Mouse (Mus musculus): ENCODE measurements around the gene Rbbp8nl. TPM values are rescaled to one million over a fixed set of nuclear protein-coding genes. Genes with fewer than 3 reads are reported as not detected.

Gene Rbbp8nl
- polyA plus RNA-seq, 1 experiment from 2014 or later: 0.84 TPM

GRCm38 (mm10) chr2:180300252-180300651, 10.6 kb upstream of the Rbbp8nl start:
- DNase-seq (ENCODE audit: low spot score): no peak

DNA sequence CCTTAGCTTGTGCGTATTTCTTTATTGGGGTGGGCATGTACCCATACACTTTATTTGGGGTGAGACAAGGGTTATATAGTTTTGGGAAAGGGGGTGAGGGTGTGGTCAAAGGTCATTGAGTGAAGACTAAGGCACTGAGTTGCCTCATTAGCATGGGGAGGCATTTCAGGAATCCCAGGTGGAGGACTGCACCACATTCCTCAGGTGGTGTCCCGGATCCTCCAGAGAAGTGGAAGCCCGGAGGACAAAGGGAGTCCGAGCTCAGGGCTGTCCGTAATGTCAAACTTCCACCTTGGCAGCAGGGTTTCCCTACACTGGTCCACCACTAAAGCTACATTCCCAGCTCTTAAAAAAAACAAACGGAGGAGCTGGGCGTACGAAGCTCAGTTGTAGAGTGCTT, 3.2 kb upstream of the Rbbp8nl start:
- Histone ChIP-seq H3K27me3 (replicated peaks; ENCODE audit: control insufficient read depth, insufficient read depth, low read length) (no peaks in the 10 kb centered on the region), H3K9ac (ENCODE audit: low read depth, low read length) (no peak overlapping the region), H3K9me3 (ENCODE audit: control insufficient read depth, low read length) (no peaks in the 10 kb centered on the region), H3K4me2 (ENCODE audit: low read depth, low read length) (no peak overlapping the region), H3K4me1 (ENCODE audit: control insufficient read depth, insufficient read depth, low read length) (no peaks in the 10 kb centered on the region), H3K4me3 (ENCODE audit: low read depth, low read length) (no peak overlapping the region), H3K27ac (replicated peaks; ENCODE audit: low read depth, low read length) (no peak overlapping the region), H3K36me3 (ENCODE audit: control insufficient read depth, insufficient read depth, low read length) (no peaks in the 10 kb centered on the region)
- no peak for DNase-seq (ENCODE audit: low spot score)
- WGBS: 75% methylated on average over 8 of the region's 8 CpGs
- ATAC-seq (ENCODE audit: low read depth): no peak

More at GRCm38 (mm10) chr2:180300252-180300651, 10.6 kb upstream of the Rbbp8nl start:
- WGBS: 66% methylated on average over 2 of the region's 2 CpGs
- Histone ChIP-seq H3K9me3 (ENCODE audit: control insufficient read depth, low read length) (peaks cover 7% of the 10 kb centered on the region; the same call in 1 of the 2 replicates), H3K9ac (ENCODE audit: low read depth, low read length) (no peak overlapping the region), H3K36me3 (ENCODE audit: control insufficient read depth, insufficient read depth, low read length) (no peaks in the 10 kb centered on the region), H3K4me1 (ENCODE audit: control insufficient read depth, insufficient read depth, low read length) (no peaks in the 10 kb centered on the region), H3K4me3 (ENCODE audit: low read depth, low read length) (no peak overlapping the region), H3K4me2 (ENCODE audit: low read depth, low read length) (no peak overlapping the region), H3K27ac (replicated peaks; ENCODE audit: low read depth, low read length) (no peak overlapping the region), H3K27me3 (replicated peaks; ENCODE audit: control insufficient read depth, insufficient read depth, low read length) (no peaks in the 10 kb centered on the region)
- ATAC-seq (ENCODE audit: low read depth): no peak

- no peak overlapping the region for H3K27ac ChIP-seq (replicated peaks; ENCODE audit: low read depth, low read length)
- no peaks in the 10 kb centered on the region for H3K4me1 ChIP-seq (ENCODE audit: control insufficient read depth, insufficient read depth, low read length)
- H3K9ac ChIP-seq (ENCODE audit: low read depth, low read length): no peak overlapping the region
- no peaks in the 10 kb centered on the region for H3K36me3 ChIP-seq (ENCODE audit: control insufficient read depth, insufficient read depth, low read length)
- H3K27me3 ChIP-seq (replicated peaks; ENCODE audit: control insufficient read depth, insufficient read depth, low read length): no peaks in the 10 kb centered on the region
- H3K4me3 ChIP-seq (ENCODE audit: low read depth, low read length): no peak overlapping the region
- H3K4me2 ChIP-seq (ENCODE audit: low read depth, low read length): no peak overlapping the region
- DNase-seq (ENCODE audit: low spot score): no peak
- H3K9me3 ChIP-seq (ENCODE audit: control insufficient read depth, low read length): no peaks in the 10 kb centered on the region
- WGBS: 68% methylated on average over 4 of the region's 4 CpGs
- no peak for ATAC-seq (ENCODE audit: low read depth)
These were observed 2.3 kb upstream of the Rbbp8nl start for GRCm38 (mm10) chr2:180292026-180292425.

GRCm38 (mm10) chr2:180291566-180291965, 1.9 kb upstream of the Rbbp8nl start:
- DNase-seq (ENCODE audit: low spot score): no peak
- ATAC-seq (ENCODE audit: low read depth): no peak
- H3K9ac ChIP-seq (ENCODE audit: low read depth, low read length): no peak overlapping the region
- no peak overlapping the region; the same call in 1 of the 2 replicates for H3K27ac ChIP-seq (replicated peaks; ENCODE audit: low read depth, low read length)
- H3K4me1 ChIP-seq (ENCODE audit: control insufficient read depth, insufficient read depth, low read length): no peaks in the 10 kb centered on the region
- no peaks in the 10 kb centered on the region for H3K9me3 ChIP-seq (ENCODE audit: control insufficient read depth, low read length)
- WGBS: 81% methylated on average over 5 of the region's 5 CpGs
- H3K27me3 ChIP-seq (replicated peaks; ENCODE audit: control insufficient read depth, insufficient read depth, low read length): no peaks in the 10 kb centered on the region
- no peaks in the 10 kb centered on the region for H3K36me3 ChIP-seq (ENCODE audit: control insufficient read depth, insufficient read depth, low read length)
- H3K4me2 ChIP-seq (ENCODE audit: low read depth, low read length): no peak overlapping the region
- H3K4me3 ChIP-seq (ENCODE audit: low read depth, low read length): no peak overlapping the region

GRCm38 (mm10) chr2:180290503-180290902, 824 bp upstream of the Rbbp8nl start:
- Histone ChIP-seq H3K9me3 (ENCODE audit: control insufficient read depth, low read length) (no peaks in the 10 kb centered on the region), H3K4me1 (ENCODE audit: control insufficient read depth, insufficient read depth, low read length) (no peaks in the 10 kb centered on the region), H3K27ac (replicated peaks; ENCODE audit: low read depth, low read length) (no peak overlapping the region), H3K4me3 (ENCODE audit: low read depth, low read length) (no peak overlapping the region), H3K9ac (ENCODE audit: low read depth, low read length) (no peak overlapping the region), H3K36me3 (ENCODE audit: control insufficient read depth, insufficient read depth, low read length) (no peaks in the 10 kb centered on the region), H3K4me2 (ENCODE audit: low read depth, low read length) (no peak overlapping the region), H3K27me3 (replicated peaks; ENCODE audit: control insufficient read depth, insufficient read depth, low read length) (no peaks in the 10 kb centered on the region)
- WGBS: 55% methylated on average over 6 of the region's 6 CpGs
- DNase-seq (ENCODE audit: low spot score) (no peak), ATAC-seq (ENCODE audit: low read depth) (no peak)

GRCm38 (mm10) chr2:180288966-180289365, 713 bp downstream of the Rbbp8nl start:
- peak overlapping the region; percentile 77; the same call in 1 of the 2 replicates for H3K27ac ChIP-seq (replicated peaks; ENCODE audit: low read depth, low read length)
- peak overlapping the region; percentile 38 for H3K4me2 ChIP-seq (ENCODE audit: low read depth, low read length)
- no peaks in the 10 kb centered on the region for H3K4me1 ChIP-seq (ENCODE audit: control insufficient read depth, insufficient read depth, low read length)
- no peaks in the 10 kb centered on the region for H3K27me3 ChIP-seq (replicated peaks; ENCODE audit: control insufficient read depth, insufficient read depth, low read length)
- no peaks in the 10 kb centered on the region for H3K36me3 ChIP-seq (ENCODE audit: control insufficient read depth, insufficient read depth, low read length)
- H3K4me3 ChIP-seq (ENCODE audit: low read depth, low read length): peak overlapping the region; percentile 20; the same call in 1 of the 2 replicates
- no peak for DNase-seq (ENCODE audit: low spot score)
- H3K9ac ChIP-seq (ENCODE audit: low read depth, low read length): 0 out of 2 replicates have a peak overlapping the region, but pooled peaks have one; percentile 34
- WGBS: 38% methylated on average over 11 of the region's 11 CpGs
- H3K9me3 ChIP-seq (ENCODE audit: control insufficient read depth, low read length): no peaks in the 10 kb centered on the region
- peak; percentile 66 for ATAC-seq (ENCODE audit: low read depth)

GRCm38 (mm10) chr2:180279321-180279720, 10.4 kb downstream of the Rbbp8nl start:
- H3K27me3 ChIP-seq (replicated peaks; ENCODE audit: control insufficient read depth, insufficient read depth, low read length): no peaks in the 10 kb centered on the region
- H3K36me3 ChIP-seq (ENCODE audit: control insufficient read depth, insufficient read depth, low read length): no peaks in the 10 kb centered on the region
- DNase-seq (ENCODE audit: low spot score) (no peak), ATAC-seq (ENCODE audit: low read depth) (no peak)
- 81% methylated on average over 8 of the region's 8 CpGs for WGBS
- no peak overlapping the region for H3K9ac ChIP-seq (ENCODE audit: low read depth, low read length)
- no peaks in the 10 kb centered on the region for H3K9me3 ChIP-seq (ENCODE audit: control insufficient read depth, low read length)
- H3K4me3 ChIP-seq (ENCODE audit: low read depth, low read length): no peak overlapping the region
- no peaks in the 10 kb centered on the region; the same call in 1 of the 2 replicates for H3K4me1 ChIP-seq (ENCODE audit: control insufficient read depth, insufficient read depth, low read length)
- no peak overlapping the region for H3K27ac ChIP-seq (replicated peaks; ENCODE audit: low read depth, low read length)
- no peak overlapping the region for H3K4me2 ChIP-seq (ENCODE audit: low read depth, low read length)

DNA sequence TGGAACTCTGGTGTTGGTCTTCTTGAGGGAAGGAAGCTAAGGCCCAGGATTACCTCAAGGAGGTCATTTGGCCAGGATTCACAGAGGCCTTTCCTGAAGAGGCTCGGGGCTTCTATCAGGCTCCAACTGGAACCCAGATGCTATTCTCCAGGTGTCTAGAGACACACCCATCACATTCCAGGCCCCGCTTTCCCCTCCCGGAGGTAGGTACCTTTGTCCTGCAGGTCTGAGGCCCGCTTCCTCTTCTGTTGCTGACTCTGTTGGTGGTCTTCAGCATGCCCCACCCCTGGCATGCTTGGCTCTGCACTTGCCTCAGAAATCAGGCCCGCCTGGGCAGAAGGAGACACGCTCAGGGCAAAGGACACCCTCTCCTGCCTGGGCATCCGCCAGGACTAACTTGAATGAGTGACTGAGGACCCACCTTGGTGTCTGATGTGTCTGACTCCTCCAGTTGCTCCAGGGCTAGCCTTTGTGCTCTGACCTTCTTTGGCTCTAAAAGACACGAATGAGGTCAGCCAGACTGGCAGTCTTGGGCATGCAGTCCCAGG, 11.8 kb downstream of the Rbbp8nl start:
- Histone ChIP-seq H3K4me2 (ENCODE audit: low read depth, low read length) (no peak overlapping the region), H3K9me3 (ENCODE audit: control insufficient read depth, low read length) (no peaks in the 10 kb centered on the region), H3K4me3 (ENCODE audit: low read depth, low read length) (no peak overlapping the region), H3K27me3 (replicated peaks; ENCODE audit: control insufficient read depth, insufficient read depth, low read length) (no peaks in the 10 kb centered on the region; the same call in 1 of the 2 replicates), H3K4me1 (ENCODE audit: control insufficient read depth, insufficient read depth, low read length) (no peaks in the 10 kb centered on the region; the same call in 1 of the 2 replicates), H3K27ac (replicated peaks; ENCODE audit: low read depth, low read length) (no peak overlapping the region), H3K9ac (ENCODE audit: low read depth, low read length) (no peak overlapping the region), H3K36me3 (ENCODE audit: control insufficient read depth, insufficient read depth, low read length) (no peaks in the 10 kb centered on the region)
- ATAC-seq (ENCODE audit: low read depth): no peak
- 59% methylated on average over 6 of the region's 8 CpGs for WGBS
- no peak for DNase-seq (ENCODE audit: low spot score)

- no peaks in the 10 kb centered on the region; the same call in 1 of the 2 replicates for H3K27me3 ChIP-seq (replicated peaks; ENCODE audit: control insufficient read depth, insufficient read depth, low read length)
- no peak for ATAC-seq (ENCODE audit: low read depth)
- no peak overlapping the region for H3K4me2 ChIP-seq (ENCODE audit: low read depth, low read length)
- H3K4me3 ChIP-seq (ENCODE audit: low read depth, low read length): no peak overlapping the region
- no peaks in the 10 kb centered on the region for H3K36me3 ChIP-seq (ENCODE audit: control insufficient read depth, insufficient read depth, low read length)
- no peak overlapping the region for H3K27ac ChIP-seq (replicated peaks; ENCODE audit: low read depth, low read length)
- H3K9me3 ChIP-seq (ENCODE audit: control insufficient read depth, low read length): no peaks in the 10 kb centered on the region
- DNase-seq (ENCODE audit: low spot score): no peak
- no peak overlapping the region for H3K9ac ChIP-seq (ENCODE audit: low read depth, low read length)
- peaks cover 8% of the 10 kb centered on the region for H3K4me1 ChIP-seq (ENCODE audit: control insufficient read depth, insufficient read depth, low read length)
- WGBS: 41% methylated on average over 8 of the region's 8 CpGs
These were observed 12.8 kb downstream of the Rbbp8nl start for GRCm38 (mm10) chr2:180276851-180277259.
